Mouse (Mus musculus) megakaryocyte-erythroid progenitor cell, adult 5-6 weeks (primary cell): ENCODE results near the gene Vegfa. TPM values are rescaled to one million over a fixed set of nuclear protein-coding genes. Genes with fewer than 3 reads are reported as not detected.

Experiments used
- ATAC-seq: replicated peaks from 2 replicates; pipeline ENCODE4 v1.8.0; 2016; ENCODE audit warnings: mild to moderate bottlenecking, inconsistent platforms; ENCODE audit not compliant: severe bottlenecking, poor library complexity, low FRiP score, low TSS enrichment
- total RNA-seq, 2 experiments: library from RNA; stranded (forward) in 1 of 2; stranded (reverse) in 1 of 2; fragments of 200-1000, 215-1000 nt in 1 of 2; fragments of >200 nt in 1 of 2; fragmentation: Nextera tagmentation in 1 of 2; gene quantifications; 2 replicates each; pipeline ENCODE4 v1.2.3; 2014 to 2017

Vegfa gene
- total RNA-seq (2014; fragmentation: Nextera tagmentation) (8.8 and 12.5 TPM in 2 replicates), total RNA-seq (2017) (15.2 and 17.2 TPM in 2 replicates)

DNA sequence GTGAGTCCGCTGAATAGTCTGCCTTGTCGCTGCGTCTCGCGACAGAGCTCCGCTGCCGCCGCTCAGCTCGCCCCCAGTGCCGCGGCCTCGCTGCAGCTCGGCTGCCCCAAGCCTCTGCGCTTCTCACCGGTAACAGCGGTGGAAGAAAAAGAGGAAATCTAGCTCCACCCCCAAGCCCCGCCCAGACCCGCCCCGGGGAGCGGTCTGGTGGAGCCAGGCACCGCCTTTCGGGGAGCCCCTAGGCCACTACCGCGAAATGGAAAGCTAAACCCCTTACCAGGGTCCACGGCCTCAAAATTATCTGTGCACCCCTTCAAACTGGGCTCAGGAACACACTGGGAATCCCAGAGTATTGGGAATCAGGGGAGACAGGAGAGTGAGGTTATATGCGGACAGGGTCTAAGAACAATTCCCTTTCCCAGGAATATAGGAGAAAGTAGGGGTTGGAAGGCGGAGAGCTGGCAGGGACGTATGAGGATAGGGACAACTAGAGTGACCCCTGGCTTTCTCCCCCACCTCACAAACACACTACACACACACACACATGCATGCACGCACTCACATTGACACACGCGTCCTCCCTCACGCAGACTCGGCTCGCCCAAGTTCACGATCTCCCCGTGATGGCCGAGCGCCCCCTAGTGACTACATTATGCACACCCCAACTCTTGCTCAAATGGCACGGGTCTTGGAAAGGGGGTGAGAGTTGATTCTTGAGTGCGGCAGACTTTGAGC is at the start of gene Vegfa:
Vegfa (minus strand) TSS at position 113 of the 735 bp plus-strand sequence.
- peak; percentile 64 for ATAC-seq

DNA sequence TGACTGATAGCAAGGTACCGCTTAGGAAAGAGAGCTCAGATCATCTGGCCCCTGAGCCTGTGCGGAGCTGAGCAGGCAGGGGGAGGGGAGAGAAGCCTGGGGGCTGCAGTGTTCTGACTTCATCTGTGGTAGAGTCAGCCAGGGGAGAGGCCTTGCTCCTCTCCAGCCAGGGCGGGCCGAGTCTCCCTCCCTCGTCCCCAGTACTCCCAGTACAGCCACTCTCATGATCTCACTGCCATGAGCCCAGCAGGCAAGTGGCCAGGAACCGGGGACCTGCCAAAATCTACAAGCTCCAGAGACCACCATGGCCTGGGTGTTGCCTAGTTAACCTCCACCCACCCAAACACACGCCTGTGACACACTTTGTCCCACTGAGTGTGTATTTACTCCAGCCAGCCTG is 49.5 kb upstream of the Vegfa start:
- ATAC-seq = no peak

- ATAC-seq = no peak
These were observed 48.9 kb upstream of the Vegfa start for GRCm38 (mm10) chr17:46081042-46081441.

- ATAC-seq = no peak
These were observed 48.2 kb upstream of the Vegfa start for GRCm38 (mm10) chr17:46080388-46080787.

GRCm38 (mm10) chr17:46079037-46079436 is 46.9 kb upstream of the Vegfa start:
- no peak for ATAC-seq

- no peak for ATAC-seq
These were observed 45.9 kb upstream of the Vegfa start for GRCm38 (mm10) chr17:46077921-46078534.

DNA sequence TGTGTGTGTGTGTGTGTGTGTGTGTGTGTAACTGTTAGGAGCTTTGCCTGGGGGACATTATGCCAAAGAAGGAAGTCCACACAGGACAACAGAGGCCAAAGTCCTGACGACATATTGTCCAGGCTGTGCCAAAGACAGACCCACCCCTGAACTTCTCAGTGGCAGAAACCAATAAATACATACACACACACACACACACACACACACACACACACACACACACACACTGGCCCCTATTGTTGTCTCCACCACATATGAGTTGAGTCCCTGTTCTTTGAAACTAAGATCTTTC is 44.0 kb upstream of the Vegfa start:
- no peak for ATAC-seq

- ATAC-seq = no peak
These were observed 43.5 kb upstream of the Vegfa start for GRCm38 (mm10) chr17:46075551-46076259.

- peak; percentile 51 for ATAC-seq
These were observed 42.9 kb upstream of the Vegfa start for GRCm38 (mm10) chr17:46075116-46075485.

DNA sequence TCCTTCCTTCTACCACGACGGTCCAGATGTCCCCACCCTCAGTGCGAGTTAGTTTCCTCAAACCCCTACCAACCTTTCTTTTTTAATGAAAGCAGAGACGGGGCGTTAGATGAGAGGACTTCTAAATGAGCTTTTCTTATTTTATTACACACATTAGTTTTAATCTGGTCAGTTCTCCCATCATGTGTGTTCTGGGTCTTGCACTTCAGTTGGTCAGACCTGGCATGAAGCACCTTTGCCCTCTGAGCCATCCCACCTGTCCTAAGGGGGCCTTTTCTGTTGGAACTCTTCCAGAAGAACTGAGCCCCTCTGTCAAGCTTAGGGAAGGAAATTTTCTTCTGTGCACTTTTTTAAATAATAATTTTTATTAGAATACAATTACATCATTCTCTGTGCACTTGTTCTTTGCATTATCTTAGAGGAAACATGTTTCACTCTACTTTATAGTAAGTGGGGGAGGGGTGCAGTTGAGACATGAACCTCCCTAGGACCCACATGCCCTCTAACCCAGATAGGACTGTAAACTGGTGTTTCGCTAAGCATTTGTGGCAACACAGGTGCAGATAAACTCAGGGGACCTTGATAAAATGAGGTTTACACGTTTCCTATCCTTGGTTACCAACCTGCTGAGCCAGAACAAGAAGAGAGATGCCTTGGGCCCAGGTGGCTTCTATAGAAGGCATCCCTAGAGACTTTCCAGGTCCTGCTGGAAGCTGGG is 42.4 kb upstream of the Vegfa start:
- ATAC-seq = peak; percentile 49

DNA sequence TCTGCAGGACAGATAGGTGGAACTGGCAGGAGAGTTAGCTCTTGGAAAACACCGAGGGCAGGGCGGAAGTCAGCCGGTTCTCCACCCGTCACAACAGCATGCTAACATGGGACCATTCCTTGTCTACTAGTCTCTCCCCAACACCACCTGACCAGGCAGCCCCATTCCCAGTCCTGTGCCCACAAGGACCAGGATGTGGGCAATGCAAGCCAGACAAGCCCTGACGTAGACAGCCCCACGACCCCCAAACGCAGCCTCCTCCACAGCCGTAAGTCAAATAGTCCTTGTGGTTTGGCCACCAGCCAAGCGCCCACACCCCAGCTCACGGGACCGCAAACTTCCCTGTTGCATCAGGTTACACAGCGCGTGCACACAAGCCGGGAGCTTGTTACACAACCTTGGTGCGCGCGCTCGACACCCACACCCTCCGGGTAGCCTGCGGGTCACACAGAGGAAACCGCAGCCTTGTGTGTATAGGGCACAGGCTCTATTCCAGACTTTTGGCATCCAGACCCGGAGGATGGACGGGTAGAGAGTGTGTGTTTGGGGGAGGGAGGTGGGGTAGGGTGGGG is 41.6 kb upstream of the Vegfa start:
- ATAC-seq = peak; percentile 61

DNA sequence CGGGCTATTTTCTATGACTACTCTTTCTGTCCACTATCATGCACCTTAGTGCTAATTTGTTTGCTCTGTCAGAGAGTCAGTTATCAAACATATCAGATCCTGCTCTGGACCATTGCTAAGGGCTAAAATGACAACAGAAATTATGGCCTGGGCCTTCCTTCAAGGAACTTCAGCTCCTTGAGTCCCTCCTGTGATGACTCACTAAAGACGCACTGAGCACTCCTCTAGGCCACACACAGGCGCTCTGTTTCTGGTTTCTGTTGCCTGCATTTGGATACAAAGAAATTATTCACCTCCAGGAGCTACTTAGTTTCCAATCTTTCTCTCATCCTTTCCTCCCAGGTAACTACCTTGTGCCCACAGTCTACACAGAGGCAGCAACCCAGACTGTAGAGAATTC is 39.4 kb upstream of the Vegfa start:
- no peak for ATAC-seq

- ATAC-seq = no peak
These were observed 37.9 kb upstream of the Vegfa start for GRCm38 (mm10) chr17:46070046-46070445.

DNA sequence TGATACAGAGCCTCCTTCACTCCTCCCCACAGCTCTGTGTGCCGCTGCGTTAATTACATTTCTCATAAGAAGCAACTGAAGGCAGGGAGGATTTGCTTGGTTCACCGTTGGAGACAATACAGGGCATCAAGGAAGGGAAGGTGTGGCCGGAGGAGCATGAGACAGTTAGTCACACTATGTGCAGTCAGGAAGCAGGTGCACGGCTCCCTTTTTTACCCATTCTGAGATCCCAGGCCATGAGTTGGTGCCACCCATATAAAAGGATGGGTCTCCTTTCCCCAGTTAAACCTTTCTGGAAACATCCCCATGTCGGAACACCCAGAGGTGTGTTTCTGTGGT is 31.8 kb upstream of the Vegfa start:
- no peak for ATAC-seq

DNA sequence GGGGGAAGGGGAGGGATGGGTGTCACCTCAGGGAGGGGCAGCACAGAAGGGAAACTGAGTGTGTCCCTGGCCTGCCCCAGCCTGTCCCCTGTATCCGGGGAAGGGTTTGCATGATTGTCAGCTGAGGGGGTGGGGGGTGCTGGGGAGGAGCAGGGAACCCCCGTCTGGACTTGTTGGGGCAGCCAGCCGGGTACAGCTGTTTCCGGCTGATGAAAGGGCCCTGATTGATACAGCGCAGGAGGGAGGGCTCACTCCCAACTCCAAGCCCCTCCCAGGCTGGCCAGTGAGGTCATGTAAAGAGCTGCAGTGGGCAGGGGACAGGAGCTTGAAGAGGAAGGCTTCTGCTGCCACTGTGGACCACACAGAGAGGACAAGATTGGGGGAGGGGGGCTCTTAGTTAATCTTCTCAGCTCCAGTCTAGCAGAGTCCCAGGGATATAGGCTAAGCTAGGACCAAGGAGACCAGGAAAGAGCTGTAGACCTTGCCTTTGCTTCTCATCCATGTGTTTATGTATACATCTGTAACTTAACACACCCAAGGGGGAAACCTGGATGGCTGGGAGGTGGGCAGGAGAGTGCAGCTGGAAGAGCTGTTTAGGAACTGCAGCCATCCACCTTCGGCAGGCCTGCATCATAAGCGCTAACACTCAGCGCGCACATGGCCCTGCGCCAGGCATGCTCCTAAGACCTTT is 31.3 kb upstream of the Vegfa start:
- peak; percentile 58; the same call in 1 of the 2 replicates for ATAC-seq

- ATAC-seq = no peak
These were observed 28.1 kb upstream of the Vegfa start for GRCm38 (mm10) chr17:46060253-46060652.

DNA sequence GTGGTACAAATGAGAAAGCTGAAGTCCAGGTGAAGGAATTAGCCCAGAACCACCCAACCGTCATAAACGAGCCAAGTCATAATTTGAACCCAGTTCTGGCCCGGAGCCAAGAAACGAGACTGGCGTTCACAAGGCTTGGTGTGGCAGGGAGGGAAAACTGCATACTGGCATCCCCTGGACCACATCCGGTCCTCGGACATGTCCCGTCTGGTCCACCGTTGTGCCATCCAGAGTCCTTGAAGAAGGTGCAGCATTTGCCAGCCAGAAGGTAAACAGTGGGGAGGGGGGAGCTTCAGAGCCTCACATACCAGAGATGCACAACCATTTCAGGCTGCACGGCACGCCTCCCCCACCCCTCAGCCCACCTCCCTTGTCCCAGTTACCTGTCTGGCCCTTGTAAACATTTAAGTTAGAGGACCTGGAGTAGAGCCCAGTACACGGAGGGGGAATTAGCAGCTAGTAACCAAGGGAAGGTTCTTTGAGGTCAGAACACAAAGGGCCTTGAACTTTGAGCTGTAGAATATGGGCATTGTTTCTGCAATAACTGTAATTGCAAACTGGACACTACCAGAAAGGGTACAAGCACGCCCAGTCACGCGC is 27.2 kb upstream of the Vegfa start:
- no peak for ATAC-seq

GRCm38 (mm10) chr17:46056288-46056687 is 24.1 kb upstream of the Vegfa start:
- ATAC-seq = no peak

GRCm38 (mm10) chr17:46055736-46056135 is 23.6 kb upstream of the Vegfa start:
- no peak for ATAC-seq
